Mouse (Mus musculus) left cerebral cortex, postnatal 14 days (tissue): ENCODE results near the gene Mid1. TPM values are rescaled to one million over a fixed set of nuclear protein-coding genes. Genes with fewer than 3 reads are reported as not detected.
"Not testable (repeated sequence)": the region's sequence is repeated elsewhere in the genome, so short reads cannot be mapped to it uniquely, and the experiment has no call there.

Source experiments
- DNase-seq, 2 experiments: peaks; one replicate each; pipeline ENCODE4 v3.0.0; 2021 to 2022; ENCODE audit warnings: low spot score in 2 of 2, mixed read lengths in 1 of 2
- intact Hi-C: fragments of 180-260 bp; cut with DNase I; formaldehyde crosslinking; loops from one replicate; pipeline ENCODE4 v1.15.1; 2025
- total RNA-seq, 2 experiments: library from RNA; stranded (reverse); gene quantifications; 2 replicates each; pipeline ENCODE4 v1.2.3; 2021

The Mid1 gene
- total RNA-seq, 2 experiments from 2014 or later, result 13.4 to 23.2 TPM

DNA sequence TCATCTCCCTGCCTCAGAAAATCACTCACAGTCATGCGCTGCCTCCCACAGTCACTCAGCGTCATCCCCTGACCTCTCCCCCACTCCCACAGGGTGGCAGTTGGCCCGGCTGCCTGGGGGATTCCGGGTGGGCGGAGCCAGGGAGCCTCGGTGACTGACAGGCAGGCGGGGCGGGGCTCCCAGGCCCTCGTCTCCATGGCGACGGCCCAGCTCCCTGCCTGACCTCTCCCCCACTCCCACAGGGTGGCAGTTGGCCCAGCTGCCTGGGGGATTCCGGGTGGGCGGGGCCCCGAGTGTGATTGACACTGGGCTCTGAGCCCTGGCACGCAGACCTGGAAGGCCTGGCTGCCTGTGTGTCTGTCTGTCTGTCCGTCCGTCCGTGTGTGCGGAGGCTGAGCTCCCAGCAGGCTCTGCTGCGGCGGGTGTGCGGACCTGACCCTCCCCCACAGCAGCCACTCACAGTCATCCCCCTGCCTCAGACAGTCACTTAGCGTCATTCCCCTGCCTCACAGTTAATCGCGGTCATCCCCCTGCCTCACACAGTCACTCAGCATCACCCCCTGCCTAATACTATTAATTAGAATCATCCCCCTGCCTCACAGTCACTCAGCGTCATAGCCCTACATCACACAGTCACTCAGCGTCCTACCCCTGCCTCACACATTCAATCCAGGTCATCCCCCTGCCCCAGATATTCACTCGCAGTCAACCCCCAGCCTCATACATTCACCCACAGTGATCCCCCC lies 306.3 kb downstream of the Mid1 start:
- DNase-seq, result peak; percentile 90 to 99
- intact Hi-C loops, result not testable (repeated sequence)

DNA sequence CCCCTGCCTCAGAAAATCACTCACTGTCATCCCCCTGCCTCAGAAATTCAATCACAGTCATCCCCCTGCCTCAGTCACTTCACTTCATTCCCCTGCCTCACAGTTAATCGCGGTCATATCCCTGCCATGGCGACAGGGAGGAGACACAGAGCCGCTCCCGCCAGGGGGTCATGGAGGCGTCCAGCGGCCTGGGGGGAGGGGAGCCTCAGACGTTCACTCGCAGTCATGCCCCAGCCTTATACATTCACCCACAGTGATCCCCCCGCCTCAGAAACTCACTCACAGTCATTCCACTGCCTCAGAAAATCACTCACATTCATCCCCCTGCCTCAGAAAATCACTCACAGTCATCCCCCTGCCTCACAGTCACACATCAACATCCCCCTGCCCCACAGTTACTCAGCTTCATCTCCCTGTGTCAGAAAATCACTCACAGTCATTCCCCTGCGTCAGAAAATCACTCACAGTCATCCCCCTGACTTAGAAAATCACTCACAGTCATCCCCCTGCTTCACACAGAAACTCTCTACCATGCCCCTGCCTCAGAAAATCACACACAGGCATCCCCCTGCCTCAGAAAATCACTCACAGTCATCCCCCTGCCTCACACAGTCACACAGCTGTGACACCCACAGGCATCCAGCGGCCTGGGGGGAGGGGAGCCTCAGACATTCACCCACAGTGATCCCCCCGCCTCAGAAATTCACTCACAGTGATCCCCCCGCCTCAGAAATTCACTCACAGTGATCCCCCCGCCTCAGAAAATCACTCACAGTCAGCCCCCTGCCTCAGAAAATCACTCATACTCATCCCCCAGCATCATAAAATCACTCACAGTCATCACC lies 307.3 kb downstream of the Mid1 start:
- DNase-seq, intact Hi-C loops: not testable (repeated sequence)

DNA sequence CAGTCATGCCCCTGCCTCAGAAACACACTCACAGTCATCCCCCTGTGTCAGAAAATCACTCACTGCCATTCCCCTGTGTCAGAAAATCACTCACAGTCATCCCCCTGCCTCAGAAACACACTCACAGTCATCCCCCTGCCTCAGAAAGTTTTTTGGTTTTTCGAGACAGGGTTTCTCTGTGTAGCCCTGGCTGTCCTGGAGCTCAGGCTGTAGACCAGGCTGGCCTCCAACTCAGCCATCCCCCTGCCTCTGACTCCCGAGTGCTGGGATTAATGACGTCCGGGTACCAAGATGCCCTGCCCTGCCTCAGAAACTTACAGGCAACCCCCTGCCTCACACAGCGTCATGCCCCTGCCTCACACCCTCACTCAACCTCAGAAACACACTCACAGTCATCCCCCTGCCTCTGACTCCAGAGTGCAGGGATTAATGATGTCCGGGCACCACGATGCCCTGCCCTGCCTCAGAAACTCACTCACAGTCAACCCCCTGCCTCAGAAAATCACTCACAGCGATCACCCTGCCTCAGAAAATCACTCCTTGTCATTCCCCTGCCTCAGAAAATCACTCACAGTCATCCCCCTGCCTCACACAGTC lies 308.1 kb downstream of the Mid1 start:
- DNase-seq, intact Hi-C loops: not testable (repeated sequence)

DNA sequence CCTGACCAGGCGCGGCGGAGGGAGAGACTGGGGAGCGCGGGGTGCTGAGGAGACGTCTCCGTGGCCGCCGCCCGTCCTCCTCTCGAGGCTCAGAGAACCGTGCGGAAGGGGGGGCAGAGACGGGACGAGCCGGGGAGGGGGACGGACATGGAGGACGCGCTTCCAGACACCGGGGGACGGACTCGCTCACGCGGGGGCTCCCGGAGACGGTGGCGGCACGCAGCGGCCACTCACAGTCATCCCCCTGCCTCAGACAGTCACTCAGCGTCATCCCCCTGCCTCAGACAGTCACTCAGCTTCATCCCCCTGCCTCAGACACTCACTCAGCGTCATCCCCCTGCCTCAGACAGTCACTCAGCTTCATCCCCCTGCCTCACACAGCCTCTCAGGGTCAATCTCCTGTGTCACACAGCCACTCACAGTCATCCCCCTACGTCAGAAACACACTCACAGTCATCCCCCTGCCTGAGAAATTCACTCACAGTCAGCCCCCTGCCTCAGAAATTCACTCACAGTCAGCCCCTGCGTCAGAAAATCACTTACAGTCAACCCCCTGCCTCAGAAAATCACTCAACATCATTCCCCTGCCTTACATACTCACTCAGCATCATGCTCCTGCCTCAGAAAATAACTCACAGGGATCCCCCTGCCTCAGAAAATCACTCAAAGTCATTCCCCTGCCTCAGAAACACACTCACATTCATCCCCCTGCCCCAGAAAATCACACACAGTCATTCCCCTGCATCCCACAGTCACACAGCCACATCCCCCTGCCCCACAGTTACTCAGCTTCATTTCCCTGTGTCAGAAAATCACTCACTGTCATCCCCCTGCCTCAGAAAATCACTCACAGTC lies 309.2 kb downstream of the Mid1 start:
- peak in 1 of 2 experiments; percentile 59 for DNase-seq
- intact Hi-C loops, result not testable (repeated sequence)

DNA sequence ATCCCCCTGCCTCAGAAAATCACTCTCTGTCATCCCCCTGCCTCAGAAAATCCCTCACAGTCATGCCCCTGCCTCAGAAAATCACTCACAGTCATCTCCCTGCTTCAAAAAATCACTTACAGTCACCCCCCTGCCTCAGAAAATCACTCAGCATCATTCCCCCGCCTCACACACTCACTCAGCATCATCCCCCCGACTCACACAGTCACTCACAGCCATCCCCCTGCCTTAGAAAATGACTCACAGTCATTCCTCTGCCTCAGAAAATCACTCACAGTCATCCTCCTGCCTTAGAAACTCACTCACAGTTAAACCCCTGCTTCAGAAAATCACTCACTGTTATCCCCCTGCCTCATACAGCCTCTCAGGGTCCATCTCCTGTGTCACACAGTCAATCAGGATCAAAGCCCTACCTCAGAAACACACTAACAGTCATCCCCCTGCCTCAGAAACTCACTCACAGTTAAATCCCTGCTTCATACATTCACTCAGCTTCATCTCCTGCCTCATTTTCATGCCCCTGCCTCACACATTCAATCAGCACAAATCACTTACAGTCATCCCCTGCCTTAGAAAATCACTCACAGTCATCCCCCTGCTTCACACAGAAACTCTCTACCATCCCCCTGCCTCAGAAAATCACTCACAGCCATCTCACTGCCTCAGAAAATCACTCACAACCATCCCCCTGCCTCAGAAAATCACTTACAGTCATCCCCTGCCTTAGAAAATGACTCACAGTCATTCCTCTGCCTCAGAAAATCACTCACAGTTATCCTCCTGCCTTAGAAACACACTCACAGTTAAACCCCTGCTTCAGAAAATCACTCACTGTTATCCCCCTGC lies 310.1 kb downstream of the Mid1 start:
- DNase-seq, intact Hi-C loops: not testable (repeated sequence)

DNA sequence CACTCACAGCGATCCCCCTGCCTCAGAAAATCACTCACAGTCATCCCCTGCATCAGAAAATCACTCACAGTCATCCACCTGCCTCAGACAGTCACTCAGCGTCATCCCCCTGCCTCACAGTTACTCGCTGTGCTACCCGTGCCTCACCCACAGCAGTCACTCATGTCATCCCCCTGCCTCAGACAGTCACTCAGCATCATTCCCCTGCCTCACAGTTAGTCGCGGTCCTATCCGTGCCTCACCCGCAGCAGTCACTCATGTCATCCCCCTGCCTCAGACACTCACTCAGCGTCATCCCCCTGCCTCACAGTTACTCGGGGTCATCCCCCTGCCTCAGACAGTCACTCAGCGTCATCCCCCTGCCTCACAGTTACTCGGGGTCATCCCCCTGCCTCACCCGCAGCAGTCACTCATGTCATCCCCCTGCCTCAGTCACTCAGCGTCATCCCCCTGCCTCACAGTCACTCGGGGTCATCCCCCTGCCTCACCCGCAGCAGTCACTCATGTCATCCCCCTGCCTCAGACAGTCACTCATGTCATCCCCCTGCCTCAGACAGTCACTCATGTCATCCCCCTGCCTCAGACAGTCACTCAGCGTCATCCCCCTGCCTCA lies 311.0 kb downstream of the Mid1 start:
- DNase-seq, intact Hi-C loops: not testable (repeated sequence)

DNA sequence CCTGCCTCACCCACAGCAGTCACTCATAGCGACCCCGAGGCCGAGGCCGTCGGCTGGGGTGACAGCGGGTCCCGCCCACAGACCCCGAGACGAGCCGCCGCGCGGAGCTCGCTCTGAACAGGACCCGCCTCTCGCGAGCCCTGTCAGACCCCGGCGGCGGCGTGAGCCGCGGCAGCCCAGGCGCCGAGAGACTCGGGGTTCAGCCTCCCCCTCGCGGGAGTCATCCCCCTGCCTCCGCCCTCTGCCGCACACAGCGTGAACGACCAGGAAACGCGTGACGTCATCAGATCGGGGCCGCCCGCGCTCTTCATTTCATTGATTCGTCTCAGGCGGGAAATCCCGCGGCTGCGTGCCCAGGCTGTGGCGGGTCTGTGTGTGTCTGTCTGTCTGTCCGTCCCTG lies 311.9 kb downstream of the Mid1 start:
- DNase-seq, result peak; percentile 94 to 96

DNA sequence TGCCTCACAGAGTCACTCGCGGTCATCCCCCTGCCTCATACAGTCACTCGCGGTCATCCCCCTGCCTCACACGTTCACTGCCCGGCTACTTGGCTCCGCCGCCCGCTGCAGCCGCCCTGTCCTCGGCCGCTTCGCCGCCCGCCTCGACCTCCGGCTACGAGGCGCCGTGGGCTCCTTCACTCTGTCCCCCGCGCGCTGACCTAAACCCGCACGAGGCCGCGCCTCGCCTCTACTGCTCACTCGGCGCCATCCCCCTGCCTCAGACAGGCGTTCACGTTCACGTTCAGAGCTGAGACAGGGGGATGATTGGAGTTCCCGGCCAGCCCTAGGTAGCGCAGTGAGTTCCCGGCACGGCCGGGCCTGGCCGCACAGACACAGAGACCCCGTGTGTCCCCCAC lies 312.5 kb downstream of the Mid1 start:
- DNase-seq, intact Hi-C loops: not testable (repeated sequence)

More for the DNA sequence above, 311.9 kb downstream of the Mid1 start:
- intact Hi-C loops, result not testable (repeated sequence)

DNA sequence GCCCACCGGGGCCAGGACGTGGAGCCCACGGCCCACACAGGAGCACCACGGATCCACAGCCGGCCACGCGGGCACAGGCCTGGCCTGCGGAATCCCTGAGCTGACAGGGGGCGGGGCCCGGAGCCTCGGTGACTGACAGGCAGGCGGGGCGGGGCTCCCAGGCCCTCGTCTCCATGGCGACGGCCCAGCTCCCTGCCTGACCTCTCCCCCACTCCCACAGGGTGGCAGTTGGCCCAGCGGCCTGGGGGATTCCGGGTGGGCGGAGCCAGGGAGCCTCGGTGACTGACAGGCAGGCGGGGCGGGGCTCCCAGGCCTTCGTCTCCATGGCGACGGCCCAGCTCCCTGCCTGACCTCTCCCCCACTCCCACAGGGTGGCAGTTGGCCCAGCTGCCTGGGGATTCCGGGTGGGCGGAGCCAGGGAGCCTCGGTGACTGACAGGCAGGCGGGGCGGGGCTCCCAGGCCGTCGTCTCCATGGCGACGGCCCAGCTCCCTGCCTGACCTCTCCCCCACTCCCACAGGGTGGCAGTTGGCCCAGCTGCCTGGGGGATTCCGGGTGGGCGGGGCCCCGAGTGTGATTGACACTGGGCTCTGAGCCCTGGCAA lies 313.0 kb downstream of the Mid1 start:
- peak; percentile 100 for DNase-seq
- intact Hi-C loops, result not testable (repeated sequence)

DNA sequence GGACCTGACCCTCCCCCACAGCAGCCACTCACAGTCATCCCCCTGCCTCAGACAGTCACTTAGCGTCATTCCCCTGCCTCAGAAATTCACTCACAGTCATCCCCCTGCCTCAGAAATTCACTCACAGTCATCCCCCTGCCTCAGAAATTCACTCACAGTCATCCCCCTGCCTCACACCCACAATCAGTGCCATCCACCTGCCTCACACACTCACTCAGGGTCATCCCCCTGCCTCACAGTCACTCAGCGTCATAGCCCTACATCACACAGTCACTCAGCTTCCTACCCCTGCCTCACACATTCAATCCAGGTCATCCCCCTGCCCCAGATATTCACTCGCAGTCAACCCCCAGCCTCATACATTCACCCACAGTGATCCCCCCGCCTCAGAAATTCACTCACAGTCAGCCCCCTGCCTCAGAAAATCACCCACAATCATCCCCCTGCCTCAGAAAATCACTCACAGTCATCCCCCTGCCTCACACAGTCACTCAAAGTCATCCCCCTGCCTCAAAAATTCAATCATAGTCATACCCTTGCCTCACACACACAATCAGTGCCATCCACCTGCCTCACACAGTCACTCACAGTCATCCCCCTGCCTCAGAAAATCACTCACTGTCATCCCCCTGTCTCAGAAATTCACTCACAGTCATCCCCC lies 313.7 kb downstream of the Mid1 start:
- intact Hi-C loops, result loop anchor here (1.0 kb wide), 1 partner anchor 8 kb away; no protein-coding TSS in a partner anchor
- DNase-seq, result not testable (repeated sequence)

DNA sequence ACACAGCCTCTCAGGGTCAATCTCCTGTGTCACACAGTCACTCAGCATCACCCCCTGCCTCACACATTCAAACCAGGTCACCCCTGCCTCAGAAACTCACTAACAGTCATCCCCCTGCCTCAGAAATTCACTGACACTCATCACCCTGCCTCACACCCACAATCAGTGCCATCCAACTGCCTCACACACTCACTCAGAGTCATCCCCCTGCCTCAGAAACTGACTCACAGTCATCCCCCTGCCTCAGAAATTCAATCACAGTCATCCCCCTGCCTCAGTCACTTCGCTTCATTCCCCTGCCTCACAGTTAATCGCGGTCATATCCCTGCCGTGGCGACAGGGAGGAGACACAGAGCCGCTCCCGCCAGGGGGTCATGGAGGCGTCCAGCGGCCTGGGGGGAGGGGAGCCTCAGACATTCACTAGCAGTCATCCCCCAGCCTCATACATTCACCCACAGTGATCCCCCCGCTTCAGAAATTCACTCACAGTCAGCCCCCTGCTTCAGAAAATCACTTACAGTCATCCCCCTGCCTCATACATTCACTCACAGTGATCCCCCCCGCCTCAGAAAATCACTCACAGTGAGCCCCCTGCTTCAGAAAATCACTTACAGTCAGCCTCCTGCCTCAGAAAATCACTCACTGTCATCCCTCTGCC lies 314.4 kb downstream of the Mid1 start:
- intact Hi-C loops, result loop anchor here (1.0 kb wide), 1 partner anchor 9 kb away; no protein-coding TSS in a partner anchor
- not testable (repeated sequence) for DNase-seq

DNA sequence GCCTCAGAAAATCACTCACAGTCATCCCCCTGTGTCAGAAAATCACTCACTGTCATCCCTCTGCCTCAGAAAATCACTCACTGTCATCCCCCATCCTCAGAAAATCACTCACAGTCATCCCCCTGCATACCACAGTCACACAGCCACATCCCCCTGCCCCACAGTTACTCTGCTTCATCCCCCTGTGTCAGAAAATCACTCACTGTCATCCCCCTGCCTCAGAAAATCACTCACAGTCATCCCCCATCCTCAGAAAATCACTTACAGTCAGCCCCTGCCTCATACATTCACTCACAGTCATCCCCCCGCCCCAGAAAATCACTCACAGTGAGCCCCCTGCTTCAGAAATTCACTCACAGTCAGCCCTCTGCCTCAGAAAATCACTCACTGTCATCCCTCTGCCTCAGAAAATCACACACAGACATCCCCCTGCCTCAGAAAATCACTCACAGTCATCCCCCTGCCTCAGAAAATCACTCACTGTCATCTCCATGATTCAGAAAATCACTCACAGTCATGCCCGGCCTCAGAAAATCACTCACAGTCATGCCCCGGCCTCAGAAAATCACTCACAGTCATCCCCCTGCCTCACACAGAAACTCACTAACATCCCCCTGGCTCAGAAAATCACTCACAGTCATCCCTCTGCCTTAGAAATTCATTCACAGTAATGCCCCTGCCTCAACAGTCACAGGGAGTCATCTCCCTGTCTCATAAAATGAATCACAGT lies 315.1 kb downstream of the Mid1 start:
- DNase-seq, result not testable (repeated sequence)
- intact Hi-C loops, result loop anchor here (1.0 kb wide), 1 partner anchor 10 kb away; no protein-coding TSS in a partner anchor

DNA sequence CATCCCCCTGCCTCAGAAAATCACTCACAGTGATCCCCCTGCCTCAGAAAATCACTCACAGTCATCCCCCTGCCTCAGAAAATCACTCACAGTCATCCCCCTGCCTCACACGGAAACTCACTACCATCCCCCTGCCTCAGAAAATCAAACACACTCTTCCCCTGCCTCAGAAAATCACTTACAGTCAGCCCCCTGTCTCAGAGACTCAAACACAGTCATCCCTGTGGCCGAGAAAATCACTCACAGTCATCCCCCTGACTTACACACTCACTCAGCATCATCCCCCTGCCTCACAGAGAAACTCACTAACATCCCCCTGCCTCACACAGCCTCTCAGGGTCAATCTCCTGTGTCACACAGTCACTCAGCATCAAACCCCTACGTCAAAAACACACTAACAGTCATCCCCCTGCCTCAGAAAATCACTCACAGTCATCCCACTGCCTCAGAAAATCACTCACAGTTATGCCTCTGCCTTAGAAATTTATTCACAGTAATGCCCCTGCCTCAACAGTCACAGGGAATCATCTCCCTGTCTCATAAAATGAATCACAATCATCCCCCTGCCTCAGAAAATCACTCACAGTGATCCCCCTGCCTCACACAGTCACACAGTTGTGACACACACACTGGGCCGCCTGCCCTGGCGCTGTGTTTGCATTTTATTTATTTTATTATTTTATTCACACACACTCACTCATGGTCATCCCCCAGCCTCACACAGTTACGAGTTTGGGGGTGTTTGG lies 315.8 kb downstream of the Mid1 start:
- not testable (repeated sequence) for DNase-seq

DNA sequence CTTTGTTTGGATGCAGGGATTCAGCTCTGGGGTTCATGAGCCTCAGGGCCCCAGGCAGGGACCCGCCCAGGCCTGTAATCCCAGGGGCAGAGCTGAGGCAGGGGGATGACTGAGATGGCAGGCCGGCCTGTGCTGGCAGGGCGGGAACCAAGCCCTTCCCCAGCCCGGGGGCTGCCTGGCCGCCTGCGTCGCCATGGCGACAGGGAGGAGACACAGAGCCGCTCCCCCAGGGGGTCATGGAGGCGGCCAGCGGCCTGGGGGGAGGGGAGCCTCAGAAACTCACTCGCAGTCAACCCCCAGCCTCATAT lies 316.3 kb downstream of the Mid1 start:
- DNase-seq, intact Hi-C loops: not testable (repeated sequence)

More for the DNA sequence above, 315.8 kb downstream of the Mid1 start:
- intact Hi-C loops, result not testable (repeated sequence)
